Mouse (Mus musculus) C2C12 (cell line): ENCODE data around the gene Ikzf5. TPM values are rescaled to one million over a fixed set of nuclear protein-coding genes. Genes with fewer than 3 reads are reported as not detected.
"Not testable (repeated sequence)": the region's sequence is repeated elsewhere in the genome, so short reads cannot be mapped to it uniquely, and the experiment has no call there.

Source experiments
- H3K27me3 ChIP-seq: one replicate; pipeline ENCODE4 v1.6.1; 2011; ENCODE audit not compliant: control insufficient read depth, insufficient read depth, insufficient read length
- H3K36me3 ChIP-seq: one replicate; pipeline ENCODE4 v1.6.1; 2011; ENCODE audit not compliant: control insufficient read depth, insufficient read depth
- H3K4me3 ChIP-seq: one replicate; pipeline ENCODE4 v1.5.1; 2011; ENCODE audit warnings: mild to moderate bottlenecking, control low read depth; ENCODE audit not compliant: poor library complexity, insufficient read depth, severe bottlenecking
- H3K79me2 ChIP-seq: one replicate; pipeline ENCODE4 v1.6.1; 2011; ENCODE audit not compliant: control insufficient read depth, insufficient read depth
- H3K79me3 ChIP-seq: one replicate; pipeline ENCODE4 v1.6.1; 2011; ENCODE audit warnings: low read depth, control low read depth
- H3ac ChIP-seq: one replicate; pipeline ENCODE3; 2011; ENCODE audit warnings: low read depth; ENCODE audit not compliant: control insufficient read depth, insufficient read length
- CEBPB ChIP-seq: IDR thresholded peaks from one replicate; pipeline ENCODE4 v1.6.1; 2011; ENCODE audit warnings: low read depth, mild to moderate bottlenecking, control low read depth, moderate library complexity
- CTCF ChIP-seq: IDR thresholded peaks from one replicate; pipeline ENCODE4 v1.5.1; 2011; ENCODE audit not compliant: control insufficient read depth, insufficient read depth, insufficient read length
- FOSL1 ChIP-seq: IDR thresholded peaks from one replicate; pipeline ENCODE4 v1.8.0; 2011; ENCODE audit warnings: mild to moderate bottlenecking, low read length; ENCODE audit not compliant: poor library complexity, insufficient read depth, severe bottlenecking
- MAX ChIP-seq: IDR thresholded peaks from one replicate; pipeline ENCODE4 v1.6.1; 2011; ENCODE audit warnings: mild to moderate bottlenecking, control low read depth
- MYOD1 ChIP-seq: IDR thresholded peaks from one replicate; pipeline ENCODE4 v1.6.1; 2011; ENCODE audit warnings: low read depth; ENCODE audit not compliant: control insufficient read depth, insufficient read length
- MYOG ChIP-seq: IDR thresholded peaks from one replicate; pipeline ENCODE4 v1.6.1; 2011; ENCODE audit not compliant: control insufficient read depth, insufficient read length; ENCODE audit errors: extremely low read depth
- USF1 ChIP-seq: IDR thresholded peaks from one replicate; pipeline ENCODE4 v1.6.1; 2011; ENCODE audit warnings: low read depth, mild to moderate bottlenecking, control low read depth, moderate library complexity
- polyA plus RNA-seq: library from polyadenylated mRNA; unstranded; fragments of >200 nt; fragmentation: generic; extraction: Trizol; gene quantifications from one replicate; pipeline ENCODE4 v1.2.1, GENCODE M21; 2012; ENCODE audit warnings: missing spikeins

The Ikzf5 gene
- polyA plus RNA-seq, 1 experiment, result 4.2 TPM

DNA sequence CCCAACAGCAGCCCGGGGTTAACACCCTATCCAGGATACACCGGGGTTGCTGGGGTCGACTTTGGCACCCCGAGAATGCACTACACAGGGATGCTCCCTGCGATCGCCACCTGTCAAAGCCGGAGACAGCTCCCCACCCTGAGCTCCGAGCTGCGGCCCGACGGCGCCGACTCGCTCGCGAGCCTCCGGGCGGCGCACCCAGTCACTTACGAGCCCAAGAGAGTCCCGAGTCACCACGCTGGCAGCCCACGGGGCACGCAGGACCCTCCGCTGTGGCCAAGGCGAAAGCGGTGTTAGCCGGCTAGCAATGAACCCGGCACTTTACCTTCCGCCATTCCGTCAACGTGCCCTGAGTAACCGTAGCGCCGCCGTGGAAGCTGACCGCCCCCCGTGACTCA lies 334 bp downstream of the Ikzf5 start:
- H3K36me3 ChIP-seq, result no peaks in the 10 kb centered on the region
- H3K79me2 ChIP-seq, result peaks cover 36% of the 10 kb centered on the region
- peaks cover 26% of the 10 kb centered on the region for H3K79me3 ChIP-seq
- TF ChIP-seq MAX (no peak), MYOG (no peak), MYOD1 (no peak), USF1 (no peak), CTCF (no peak), CEBPB (no peak)
- H3K4me3 ChIP-seq, result peak overlapping the region; percentile 85
- H3ac ChIP-seq, result peak overlapping the region; percentile 72
- H3K27me3 ChIP-seq, result no peaks in the 10 kb centered on the region

DNA sequence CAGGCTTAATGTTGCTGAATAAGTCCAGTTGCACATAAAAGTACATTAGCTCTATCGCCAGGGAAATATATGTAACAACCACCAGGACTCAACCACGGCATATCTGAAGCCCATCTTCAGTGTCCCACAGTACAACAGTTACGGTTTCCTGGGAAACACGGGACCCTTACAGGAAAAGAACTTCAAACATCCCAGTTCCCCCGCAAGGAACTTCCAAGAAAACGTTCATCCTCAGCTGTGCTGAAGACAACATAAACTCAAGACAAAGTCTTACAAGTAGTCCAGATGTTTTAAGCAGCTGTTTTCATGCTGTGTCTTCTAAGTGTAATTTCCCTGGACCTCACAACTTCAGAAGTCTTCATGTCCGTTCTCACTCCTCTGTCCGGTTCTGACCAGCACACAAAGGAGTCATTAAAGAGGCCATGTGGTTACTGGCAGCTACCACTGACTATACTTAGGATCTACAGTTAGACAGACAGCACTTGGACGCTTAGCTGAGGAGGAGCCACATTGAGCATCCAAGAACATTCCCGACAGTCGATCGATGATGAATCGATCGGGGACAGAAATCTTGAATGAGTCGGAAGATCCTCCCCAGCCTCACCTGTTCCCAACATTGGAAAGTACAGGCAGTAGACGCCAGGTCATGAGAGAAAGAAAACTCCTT lies 867 bp downstream of the Ikzf5 start:
- Histone ChIP-seq H3K36me3 (no peaks in the 10 kb centered on the region), H3ac (peak overlapping the region; percentile 72), H3K4me3 (peak overlapping the region; percentile 85), H3K79me2 (peaks cover 42% of the 10 kb centered on the region), H3K79me3 (peaks cover 29% of the 10 kb centered on the region), H3K27me3 (no peaks in the 10 kb centered on the region)
- TF ChIP-seq MYOG (no peak), MYOD1 (no peak)

DNA sequence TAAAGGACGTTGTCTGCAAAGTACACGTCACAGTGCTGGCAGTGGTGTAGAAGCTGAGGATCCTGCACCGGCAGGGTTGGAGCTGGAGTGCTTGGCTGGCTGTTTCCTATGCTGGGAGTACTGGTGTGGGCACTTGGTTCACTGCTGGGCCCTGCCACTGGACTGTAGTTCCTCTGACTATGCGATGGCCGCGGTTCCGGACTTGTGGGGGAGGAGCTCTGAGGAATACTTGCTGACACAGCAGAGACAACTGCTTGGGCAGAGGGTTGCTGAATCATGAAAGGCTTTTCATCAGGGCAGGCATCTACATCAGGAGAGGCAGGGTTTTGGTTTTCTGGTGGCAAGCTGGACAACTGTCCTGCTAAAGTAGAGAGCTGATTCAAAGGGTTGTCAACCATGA lies 18.6 kb downstream of the Ikzf5 start:
- not testable (repeated sequence) for H3ac ChIP-seq, H3K79me3 ChIP-seq, H3K79me2 ChIP-seq, H3K27me3 ChIP-seq, H3K4me3 ChIP-seq
- peaks cover 27% of the 10 kb centered on the region for H3K36me3 ChIP-seq

DNA sequence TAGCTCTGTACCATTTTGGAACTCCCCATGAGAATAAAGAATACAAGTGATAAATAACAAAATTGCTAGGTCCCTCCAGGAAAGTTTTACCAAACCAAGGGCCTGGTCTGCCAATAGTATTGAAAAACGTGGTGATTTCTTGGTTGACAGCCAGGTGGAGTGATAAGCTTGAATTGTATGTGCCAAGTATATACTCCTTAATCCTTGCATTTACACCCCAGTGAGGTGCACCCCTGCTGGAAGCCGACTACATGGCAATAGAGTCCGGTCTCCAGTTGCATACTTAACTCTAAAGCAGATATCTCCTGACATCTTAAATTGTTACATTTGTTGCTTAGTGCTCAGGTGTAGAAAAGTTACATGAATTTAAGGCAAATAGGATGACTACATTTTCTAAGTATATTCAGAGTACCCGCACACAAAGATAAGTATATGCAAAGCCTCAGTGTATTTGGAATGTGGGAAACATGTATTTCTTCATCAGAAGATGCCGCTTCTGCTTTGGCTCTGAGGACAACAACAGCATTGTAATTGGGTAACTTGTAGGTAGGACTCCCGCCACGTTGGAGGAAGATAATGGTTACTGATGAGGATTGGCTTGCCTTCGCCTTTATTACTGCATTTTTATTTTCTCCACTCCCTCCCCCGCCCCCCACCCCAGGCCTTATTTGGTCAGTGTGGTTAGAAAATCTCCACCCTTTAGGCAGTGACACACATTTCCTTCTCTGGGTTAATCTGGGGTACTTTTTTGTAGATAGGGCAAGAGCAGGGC lies 38.3 kb downstream of the Ikzf5 start:
- TF ChIP-seq CTCF (no peak), USF1 (no peak), MAX (no peak), FOSL1 (no peak), MYOG (no peak), MYOD1 (no peak)
- Histone ChIP-seq H3K4me3 (no peak overlapping the region), H3K27me3 (no peaks in the 10 kb centered on the region), H3K79me2 (peaks cover 7% of the 10 kb centered on the region), H3K36me3 (no peaks in the 10 kb centered on the region), H3ac (no peak overlapping the region), H3K79me3 (no peaks in the 10 kb centered on the region)

DNA sequence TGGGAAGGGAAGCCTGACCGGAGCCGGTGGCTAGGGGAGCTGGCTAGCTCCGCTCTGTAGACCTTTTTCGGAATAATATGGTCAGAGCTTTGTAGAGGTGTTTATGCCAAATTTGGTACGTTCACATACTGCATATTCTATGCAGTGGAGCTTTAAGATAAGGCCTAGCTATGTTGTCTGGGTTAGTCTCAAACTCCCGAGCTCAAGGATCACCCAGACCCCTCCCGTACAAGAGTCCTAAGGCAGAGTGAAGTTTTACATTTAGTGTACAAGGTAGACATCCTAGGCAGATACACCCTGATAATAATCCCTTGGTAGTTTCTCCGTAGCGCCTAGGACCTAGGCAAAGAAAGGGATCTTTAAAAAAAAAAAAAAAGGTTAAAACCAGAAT lies 38.9 kb downstream of the Ikzf5 start:
- Histone ChIP-seq H3K79me3 (no peaks in the 10 kb centered on the region), H3ac (peak overlapping the region; percentile 78), H3K36me3 (no peaks in the 10 kb centered on the region), H3K79me2 (peaks cover 7% of the 10 kb centered on the region), H3K4me3 (peak overlapping the region; percentile 37), H3K27me3 (no peaks in the 10 kb centered on the region)
- TF ChIP-seq MYOD1 (no peak), MYOG (no peak), MAX (no peak), CEBPB (no peak), CTCF (no peak), USF1 (no peak), FOSL1 (no peak)

DNA sequence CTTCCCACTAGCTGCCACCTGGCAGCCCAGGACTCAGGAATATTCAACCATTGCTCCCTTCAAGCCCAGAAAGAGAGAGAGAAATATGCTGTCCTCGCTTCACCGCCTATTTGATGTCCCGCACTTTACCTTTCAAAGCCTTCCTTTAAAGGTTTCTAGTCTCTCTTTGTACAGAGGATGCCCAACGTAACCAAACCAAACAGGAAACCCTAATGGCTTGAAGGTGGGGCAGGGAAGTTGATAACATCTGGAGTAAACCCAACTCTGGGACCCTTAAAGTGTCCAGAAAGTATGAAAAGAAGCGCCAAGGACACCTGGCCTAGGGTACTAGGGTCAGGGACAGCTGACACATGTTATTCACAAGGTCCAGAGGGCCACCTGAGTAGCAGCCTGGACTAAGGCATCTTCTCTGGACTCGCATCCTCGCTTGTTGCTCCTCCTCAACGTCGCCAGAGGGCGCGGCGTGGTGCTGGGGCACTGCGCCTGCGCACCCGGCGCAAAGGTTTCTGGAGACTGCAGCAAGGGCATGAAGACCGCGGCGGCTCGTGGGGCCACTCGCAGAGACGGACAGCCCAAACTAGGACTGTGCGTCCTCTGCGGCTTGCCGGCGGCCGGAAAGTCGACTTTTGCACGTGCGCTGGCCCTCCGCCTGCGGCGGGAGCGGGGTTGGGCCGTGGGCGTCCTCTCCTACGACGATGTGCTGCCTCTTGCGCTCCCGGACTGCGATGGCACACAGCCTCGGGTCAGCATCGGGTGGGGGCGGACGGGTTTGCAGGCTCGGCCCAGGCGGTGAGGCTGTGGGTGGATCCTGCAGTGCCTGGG lies 39.5 kb downstream of the Ikzf5 start, which contains the start of gene Pstk:
Pstk (plus strand) TSS at position 494 of the 822 bp plus-strand sequence.
- no peaks in the 10 kb centered on the region for H3K79me3 ChIP-seq
- no peaks in the 10 kb centered on the region for H3K36me3 ChIP-seq
- H3ac ChIP-seq, result peak within 1 kb of the TSS; percentile 78
- H3K4me3 ChIP-seq, result peak within 1 kb of the TSS; percentile 37
- no peaks in the 10 kb centered on the region for H3K27me3 ChIP-seq
- TF ChIP-seq MYOG, result no peak
- TF ChIP-seq CTCF, result peak; percentile 90
- H3K79me2 ChIP-seq, result peaks cover 7% of the 10 kb centered on the region
